Mouse (Mus musculus): ENCODE results near the gene Gm13276. TPM values are rescaled to one million over a fixed set of nuclear protein-coding genes. Genes with fewer than 3 reads are reported as not detected.
"Not testable (repeated sequence)": the region's sequence is repeated elsewhere in the genome, so short reads cannot be mapped to it uniquely, and the experiment has no call there.

The Gm13276 gene
- polyA plus RNA-seq, 1 experiment from 2014 or later, result not detected

- no CpG with 5 or more reads among the region's 29 CpGs for WGBS
These were observed 17.4 kb downstream of the Gm13276 start, which contains the start of gene Gm13287 for GRCm38 (mm10) chr4:88802954-88803353. TSS of gene Gm13287 (plus strand) at chr4:88803254.

GRCm38 (mm10) chr4:88805231-88805630 is 19.7 kb downstream of the Gm13276 start, which contains the start of gene Gm13288:
TSS of gene Gm13288 (plus strand) at chr4:88805531.
- Histone ChIP-seq H3K4me2 (ENCODE audit: low read length) (peak within 1 kb of the TSS; percentile 31; the same call in 1 of the 2 replicates), H3K4me3 (replicated peaks; ENCODE audit: low read length) (0 out of 2 replicates have a peak within 1 kb of the TSS, but pooled peaks have one; percentile 20)
- H3K27me3 ChIP-seq (replicated peaks; ENCODE audit: control insufficient read depth, insufficient read depth, low read length); H3K36me3 ChIP-seq (ENCODE audit: control insufficient read depth, insufficient read depth); H3K4me1 ChIP-seq (replicated peaks; ENCODE audit: control insufficient read depth, insufficient read depth, low read length); H3K27ac ChIP-seq (ENCODE audit: low read length); H3K9ac ChIP-seq (replicated peaks; ENCODE audit: low read depth, low read length); ATAC-seq; H3K9me3 ChIP-seq (ENCODE audit: control insufficient read depth, low read length): not testable (repeated sequence)
- no CpG with 5 or more reads among the region's 8 CpGs for WGBS

More at GRCm38 (mm10) chr4:88802954-88803353, 17.4 kb downstream of the Gm13276 start, which contains the start of gene Gm13287:
- H3K9me3 ChIP-seq (ENCODE audit: control insufficient read depth, low read length); H3K36me3 ChIP-seq (ENCODE audit: control insufficient read depth, insufficient read depth); H3K4me1 ChIP-seq (replicated peaks; ENCODE audit: control insufficient read depth, insufficient read depth, low read length); H3K27ac ChIP-seq (ENCODE audit: low read length); ATAC-seq; H3K9ac ChIP-seq (replicated peaks; ENCODE audit: low read depth, low read length); H3K4me3 ChIP-seq (replicated peaks; ENCODE audit: low read length); H3K4me2 ChIP-seq (ENCODE audit: low read length); H3K27me3 ChIP-seq (replicated peaks; ENCODE audit: control insufficient read depth, insufficient read depth, low read length): not testable (repeated sequence)

GRCm38 (mm10) chr4:88805761-88806160 is 20.3 kb downstream of the Gm13276 start:
- peak overlapping the region; percentile 31; the same call in 1 of the 2 replicates for H3K4me2 ChIP-seq (ENCODE audit: low read length)
- H3K27me3 ChIP-seq (replicated peaks; ENCODE audit: control insufficient read depth, insufficient read depth, low read length); H3K36me3 ChIP-seq (ENCODE audit: control insufficient read depth, insufficient read depth); H3K9me3 ChIP-seq (ENCODE audit: control insufficient read depth, low read length); H3K4me1 ChIP-seq (replicated peaks; ENCODE audit: control insufficient read depth, insufficient read depth, low read length); ATAC-seq; H3K9ac ChIP-seq (replicated peaks; ENCODE audit: low read depth, low read length); H3K27ac ChIP-seq (ENCODE audit: low read length): not testable (repeated sequence)
- 0 out of 2 replicates have a peak overlapping the region, but pooled peaks have one; percentile 20 for H3K4me3 ChIP-seq (replicated peaks; ENCODE audit: low read length)
- WGBS, result 0% methylated on average over 12 of the region's 34 CpGs

- no peak within 1 kb of the TSS for H3K4me2 ChIP-seq (ENCODE audit: low read length)
- no peak for ATAC-seq
- no peaks in the 10 kb centered on the region for H3K9me3 ChIP-seq (ENCODE audit: control insufficient read depth, low read length)
- H3K4me1 ChIP-seq (replicated peaks; ENCODE audit: control insufficient read depth, insufficient read depth, low read length), result no peaks in the 10 kb centered on the region
- no peaks in the 10 kb centered on the region for H3K27me3 ChIP-seq (replicated peaks; ENCODE audit: control insufficient read depth, insufficient read depth, low read length)
- H3K36me3 ChIP-seq (ENCODE audit: control insufficient read depth, insufficient read depth), result no peaks in the 10 kb centered on the region
- H3K27ac ChIP-seq (ENCODE audit: low read length), result no peak within 1 kb of the TSS
- no peak within 1 kb of the TSS for H3K4me3 ChIP-seq (replicated peaks; ENCODE audit: low read length)
- 73% methylated on average over 3 of the region's 3 CpGs for WGBS
- H3K9ac ChIP-seq (replicated peaks; ENCODE audit: low read depth, low read length), result no peak within 1 kb of the TSS
These were observed 30.4 kb downstream of the Gm13276 start, which contains the start of gene Ifna7 for GRCm38 (mm10) chr4:88815928-88816327. TSS of gene Ifna7 (plus strand) at chr4:88816228.

GRCm38 (mm10) chr4:88819659-88820058 is 34.1 kb downstream of the Gm13276 start, which contains the start of gene Ifna11:
TSS of gene Ifna11 (plus strand) at chr4:88819959.
- H3K9ac ChIP-seq (replicated peaks; ENCODE audit: low read depth, low read length), result no peak within 1 kb of the TSS
- H3K36me3 ChIP-seq (ENCODE audit: control insufficient read depth, insufficient read depth), result no peaks in the 10 kb centered on the region
- H3K27ac ChIP-seq (ENCODE audit: low read length), result no peak within 1 kb of the TSS
- no peak within 1 kb of the TSS for H3K4me2 ChIP-seq (ENCODE audit: low read length)
- ATAC-seq, result no peak
- no peak within 1 kb of the TSS for H3K4me3 ChIP-seq (replicated peaks; ENCODE audit: low read length)
- 86% methylated on average over 1 of the region's 1 CpGs for WGBS
- H3K9me3 ChIP-seq (ENCODE audit: control insufficient read depth, low read length), result no peaks in the 10 kb centered on the region
- H3K4me1 ChIP-seq (replicated peaks; ENCODE audit: control insufficient read depth, insufficient read depth, low read length), result no peaks in the 10 kb centered on the region
- no peaks in the 10 kb centered on the region for H3K27me3 ChIP-seq (replicated peaks; ENCODE audit: control insufficient read depth, insufficient read depth, low read length)

GRCm38 (mm10) chr4:88822995-88823394 is 37.5 kb downstream of the Gm13276 start:
- Histone ChIP-seq H3K4me2 (ENCODE audit: low read length) (no peak overlapping the region), H3K36me3 (ENCODE audit: control insufficient read depth, insufficient read depth) (no peaks in the 10 kb centered on the region), H3K27me3 (replicated peaks; ENCODE audit: control insufficient read depth, insufficient read depth, low read length) (no peaks in the 10 kb centered on the region), H3K9ac (replicated peaks; ENCODE audit: low read depth, low read length) (no peak overlapping the region), H3K4me1 (replicated peaks; ENCODE audit: control insufficient read depth, insufficient read depth, low read length) (no peaks in the 10 kb centered on the region), H3K9me3 (ENCODE audit: control insufficient read depth, low read length) (no peaks in the 10 kb centered on the region), H3K27ac (ENCODE audit: low read length) (no peak overlapping the region), H3K4me3 (replicated peaks; ENCODE audit: low read length) (no peak overlapping the region)
- ATAC-seq, result no peak
- WGBS, result 23% methylated on average over 4 of the region's 4 CpGs

- H3K4me3 ChIP-seq (replicated peaks; ENCODE audit: low read length); ATAC-seq; H3K9me3 ChIP-seq (ENCODE audit: control insufficient read depth, low read length): not testable (repeated sequence)
These were observed 41.6 kb downstream of the Gm13276 start, which contains the start of gene Ifna6 for GRCm38 (mm10) chr4:88827116-88827515. TSS of gene Ifna6 (plus strand) at chr4:88827416.

GRCm38 (mm10) chr4:88830523-88830922 is 45.0 kb downstream of the Gm13276 start:
- WGBS, result 29% methylated on average over 4 of the region's 4 CpGs
- Histone ChIP-seq H3K4me1 (replicated peaks; ENCODE audit: control insufficient read depth, insufficient read depth, low read length) (no peaks in the 10 kb centered on the region), H3K9ac (replicated peaks; ENCODE audit: low read depth, low read length) (no peak overlapping the region)

More at GRCm38 (mm10) chr4:88827116-88827515, 41.6 kb downstream of the Gm13276 start, which contains the start of gene Ifna6:
- H3K4me2 ChIP-seq (ENCODE audit: low read length); H3K4me1 ChIP-seq (replicated peaks; ENCODE audit: control insufficient read depth, insufficient read depth, low read length); H3K27me3 ChIP-seq (replicated peaks; ENCODE audit: control insufficient read depth, insufficient read depth, low read length); H3K27ac ChIP-seq (ENCODE audit: low read length); H3K9ac ChIP-seq (replicated peaks; ENCODE audit: low read depth, low read length); H3K36me3 ChIP-seq (ENCODE audit: control insufficient read depth, insufficient read depth): not testable (repeated sequence)

GRCm38 (mm10) chr4:88835225-88835624 is 49.7 kb downstream of the Gm13276 start, which contains the start of gene Ifna5:
TSS of gene Ifna5 (plus strand) at chr4:88835525.
- H3K36me3 ChIP-seq (ENCODE audit: control insufficient read depth, insufficient read depth); H3K27ac ChIP-seq (ENCODE audit: low read length); H3K9ac ChIP-seq (replicated peaks; ENCODE audit: low read depth, low read length); H3K4me2 ChIP-seq (ENCODE audit: low read length); H3K9me3 ChIP-seq (ENCODE audit: control insufficient read depth, low read length); H3K4me1 ChIP-seq (replicated peaks; ENCODE audit: control insufficient read depth, insufficient read depth, low read length); H3K4me3 ChIP-seq (replicated peaks; ENCODE audit: low read length); H3K27me3 ChIP-seq (replicated peaks; ENCODE audit: control insufficient read depth, insufficient read depth, low read length); ATAC-seq: not testable (repeated sequence)
- 78% methylated on average over 1 of the region's 1 CpGs for WGBS

More at GRCm38 (mm10) chr4:88830523-88830922, 45.0 kb downstream of the Gm13276 start:
- H3K9me3 ChIP-seq (ENCODE audit: control insufficient read depth, low read length), result no peaks in the 10 kb centered on the region
- no peak for ATAC-seq
- no peak overlapping the region for H3K27ac ChIP-seq (ENCODE audit: low read length)
- no peaks in the 10 kb centered on the region for H3K36me3 ChIP-seq (ENCODE audit: control insufficient read depth, insufficient read depth)
- no peak overlapping the region for H3K4me2 ChIP-seq (ENCODE audit: low read length)
- no peak overlapping the region for H3K4me3 ChIP-seq (replicated peaks; ENCODE audit: low read length)
- H3K27me3 ChIP-seq (replicated peaks; ENCODE audit: control insufficient read depth, insufficient read depth, low read length), result no peaks in the 10 kb centered on the region

All from forebrain, embryonic 16.5 days (tissue).